Mouse (Mus musculus) CH12.LX (cell line): ENCODE measurements at regions not wholly inside any gene's neighbourhood (a gene's known extent, or its start where the extent isn't known, plus 50 kb on each side); places are given as distances from the start of the nearest gene placed in this dataset.

ENCODE experiments used
- DNase-seq: peaks from one replicate; pipeline ENCODE4 v3.0.0-alpha.2; 2013; ENCODE audit errors: extremely low read depth
- H3K27ac ChIP-seq: 2 replicates; pipeline ENCODE4 v1.5.1; 2012; ENCODE audit warnings: low read depth, mild to moderate bottlenecking, control low read depth, moderate library complexity; ENCODE audit not compliant: insufficient read depth
- H3K27me3 ChIP-seq: replicated peaks from 2 replicates; pipeline ENCODE3; 2012; ENCODE audit warnings: inconsistent platforms
- H3K36me3 ChIP-seq, 2 experiments: replicated peaks in 1 of 2; 2 replicates each; pipeline versions ENCODE3 to v1.6.1; 2012; ENCODE audit warnings: inconsistent platforms in 1 of 2, low read length in 1 of 2, mild to moderate bottlenecking in 1 of 2, mixed read lengths in 1 of 2, moderate library complexity in 1 of 2; ENCODE audit not compliant: control insufficient read depth in 1 of 2, insufficient read depth in 1 of 2
- H3K4me1 ChIP-seq, 2 experiments: 2 replicates each; pipeline ENCODE4 v1.6.1; 2012; ENCODE audit warnings: inconsistent platforms in 1 of 2, moderate library complexity in 1 of 2; ENCODE audit not compliant: insufficient read depth in 2 of 2, control insufficient read depth in 1 of 2
- H3K4me2 ChIP-seq: 2 replicates; pipeline ENCODE4 v1.6.1; 2012; ENCODE audit warnings: low read depth, mild to moderate bottlenecking, control low read depth; ENCODE audit not compliant: poor library complexity, insufficient read depth, severe bottlenecking
- H3K4me3 ChIP-seq, 3 experiments: fragments of 150-350 bp in 1 of 3; sonication (generic) in 1 of 3; replicated peaks in 1 of 3; 2 replicates each; pipeline versions ENCODE3 to v1.5.1; 2011 to 2012; ENCODE audit warnings: low read depth in 2 of 3, low read length in 2 of 3, mild to moderate bottlenecking in 2 of 3, moderate library complexity in 2 of 3, control low read depth in 1 of 3, improper control_type of control experiment in 1 of 3, inconsistent platforms in 1 of 3, mixed read lengths in 1 of 3; ENCODE audit not compliant: poor library complexity in 1 of 3
- H3K79me2 ChIP-seq: replicated peaks from 2 replicates; pipeline ENCODE4 v1.6.1; 2012; ENCODE audit warnings: mild to moderate bottlenecking, moderate library complexity; ENCODE audit not compliant: control insufficient read depth, poor library complexity, insufficient read depth, severe bottlenecking; ENCODE audit errors: extremely low read depth
- H3K9ac ChIP-seq: 2 replicates; pipeline ENCODE4 v1.6.1; 2012; ENCODE audit warnings: low read depth, mild to moderate bottlenecking, control low read depth, moderate library complexity; ENCODE audit not compliant: insufficient read depth
- H3K9me3 ChIP-seq: replicated peaks from 2 replicates; pipeline ENCODE3; 2012; ENCODE audit warnings: low read length, inconsistent platforms, mixed read lengths
- E2F4 ChIP-seq: IDR thresholded peaks from 2 replicates; pipeline ENCODE4 v1.6.1; 2011; ENCODE audit warnings: low read depth, low read length, improper control_type of control experiment; ENCODE audit not compliant: insufficient replicate concordance
- ELF1 ChIP-seq: IDR thresholded peaks from 2 replicates; pipeline ENCODE4 v1.6.1; 2014; ENCODE audit warnings: low read depth, mild to moderate bottlenecking, inconsistent platforms, low read length, improper control_type of control experiment
- ETS1 ChIP-seq: conservative IDR thresholded peaks from 2 replicates; pipeline ENCODE4 v1.6.1; 2012; ENCODE audit warnings: low read depth, mild to moderate bottlenecking, inconsistent platforms, low read length, improper control_type of control experiment, moderate library complexity
- GABPA ChIP-seq: IDR thresholded peaks from 2 replicates; pipeline ENCODE4 v1.6.1; 2012; ENCODE audit warnings: low read depth, low read length, improper control_type of control experiment, inconsistent platforms; ENCODE audit not compliant: insufficient replicate concordance
- HCFC1 ChIP-seq: IDR thresholded peaks from 2 replicates; pipeline ENCODE4 v1.6.1; 2012; ENCODE audit warnings: low read depth, mild to moderate bottlenecking, inconsistent platforms, low read length, improper control_type of control experiment
- IRF4 ChIP-seq: IDR thresholded peaks from 2 replicates; pipeline ENCODE4 v1.6.1; 2014; ENCODE audit warnings: low read depth, mild to moderate bottlenecking, inconsistent platforms, low read length, improper control_type of control experiment
- JUN ChIP-seq: IDR thresholded peaks from 2 replicates; pipeline ENCODE4 v1.6.1; 2011; ENCODE audit warnings: low read depth, mild to moderate bottlenecking, low read length, improper control_type of control experiment, moderate library complexity; ENCODE audit not compliant: insufficient read depth
- MAFK ChIP-seq: IDR thresholded peaks from 2 replicates; pipeline ENCODE4 v1.6.1; 2011; ENCODE audit warnings: low read length, improper control_type of control experiment; ENCODE audit not compliant: insufficient replicate concordance
- MAZ ChIP-seq: IDR thresholded peaks from 2 replicates; pipeline ENCODE4 v1.6.1; 2012; ENCODE audit warnings: low read depth, mild to moderate bottlenecking, inconsistent platforms, low read length, improper control_type of control experiment, moderate library complexity
- MEF2A ChIP-seq: IDR thresholded peaks from 2 replicates; pipeline ENCODE4 v1.6.1; 2014; ENCODE audit warnings: low read depth, mild to moderate bottlenecking, inconsistent platforms, low read length, improper control_type of control experiment, borderline replicate concordance
- MXI1 ChIP-seq: IDR thresholded peaks from 2 replicates; pipeline ENCODE4 v1.6.1; 2011; ENCODE audit warnings: mild to moderate bottlenecking, low read depth, low read length, improper control_type of control experiment
- NELFE ChIP-seq: IDR thresholded peaks from 2 replicates; pipeline ENCODE4 v1.6.1; 2011; ENCODE audit warnings: low read depth, low read length, improper control_type of control experiment
- NRF1 ChIP-seq: IDR thresholded peaks from 2 replicates; pipeline ENCODE4 v1.6.1; 2014; ENCODE audit warnings: low read depth, mild to moderate bottlenecking, inconsistent platforms, low read length, improper control_type of control experiment, moderate library complexity
- POLR2A ChIP-seq: IDR thresholded peaks from 2 replicates; pipeline ENCODE4 v1.6.1; 2011; ENCODE audit warnings: low read depth, mild to moderate bottlenecking, improper control_type of control experiment, low read length
- RAD21 ChIP-seq: IDR thresholded peaks from 2 replicates; pipeline ENCODE4 v1.6.1; 2011; ENCODE audit warnings: low read depth, mild to moderate bottlenecking, low read length, improper control_type of control experiment, moderate library complexity
- RCOR1 ChIP-seq: conservative IDR thresholded peaks from 2 replicates; pipeline ENCODE4 v1.6.1; 2012; ENCODE audit warnings: low read depth, mild to moderate bottlenecking, inconsistent platforms, low read length, improper control_type of control experiment
- SMC3 ChIP-seq: IDR thresholded peaks from 2 replicates; pipeline ENCODE4 v1.6.1; 2011; ENCODE audit warnings: low read depth, low read length, improper control_type of control experiment
- TBP ChIP-seq: conservative IDR thresholded peaks from 2 replicates; pipeline ENCODE4 v1.6.1; 2011; ENCODE audit warnings: low read depth, low read length, improper control_type of control experiment
- USF1 ChIP-seq: IDR thresholded peaks from 2 replicates; pipeline ENCODE4 v1.6.1; 2014; ENCODE audit warnings: low read depth, mild to moderate bottlenecking, inconsistent platforms, low read length, improper control_type of control experiment
- USF2 ChIP-seq: conservative IDR thresholded peaks from 2 replicates; pipeline ENCODE4 v1.6.1; 2011; ENCODE audit warnings: low read depth, low read length, improper control_type of control experiment
- ZC3H11A ChIP-seq: IDR thresholded peaks from 2 replicates; pipeline ENCODE4 v1.6.1; 2012; ENCODE audit warnings: low read depth, mild to moderate bottlenecking, inconsistent platforms, low read length, improper control_type of control experiment
- ZKSCAN1 ChIP-seq: IDR thresholded peaks from 2 replicates; pipeline ENCODE4 v1.6.1; 2012; ENCODE audit warnings: low read depth, inconsistent platforms, low read length, improper control_type of control experiment, borderline replicate concordance
- ZMIZ1 ChIP-seq: IDR thresholded peaks from 2 replicates; pipeline ENCODE4 v1.6.1; 2012; ENCODE audit warnings: low read depth, mild to moderate bottlenecking, inconsistent platforms, low read length, improper control_type of control experiment
- dilution Hi-C: fragments of 300-500 bp; cut with MboI; formaldehyde crosslinking; loops from 2 replicates; pipeline ENCODE4 v1.14.3; 2020; ENCODE audit warnings: low sequenced_read_pairs; ENCODE audit not compliant: extremely low pct_unique_long_range_greater_than_20kb, extremely low pct_ligation_motif_present
- in situ Hi-C: fragments of 300-500 bp; cut with MboI; formaldehyde crosslinking; loops from 3 replicates; pipeline ENCODE4 v1.14.3; 2019; ENCODE audit warnings: low sequenced_read_pairs, low pct_ligation_motif_present, low pct_unique_long_range_greater_than_20kb, mixed read lengths

DNA sequence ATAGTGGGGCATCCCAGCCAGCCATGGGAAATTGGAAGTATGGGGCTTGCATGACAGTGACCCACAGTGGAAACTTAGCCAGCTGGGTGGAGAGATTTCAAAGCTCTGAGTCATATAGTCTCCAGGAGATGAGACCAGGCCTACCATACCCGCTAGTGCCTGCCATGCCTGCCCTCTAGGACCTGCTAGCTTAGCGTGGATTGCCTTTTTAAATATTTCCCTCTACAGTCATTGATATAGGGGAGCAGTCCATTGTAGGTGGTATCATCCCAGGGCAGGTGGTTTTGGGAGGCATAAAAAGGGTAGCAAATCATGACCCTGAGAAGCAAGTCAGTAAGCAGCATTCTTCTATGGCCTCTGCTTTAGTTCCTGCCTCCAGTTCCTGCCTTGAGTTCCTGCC is 99.5 kb upstream of the Pfn2 start:
- Histone ChIP-seq H3K36me3 (no peaks in the 10 kb centered on the region), H3K27ac (no peak overlapping the region), H3K4me3 (no peak overlapping the region), H3K27me3 (no peaks in the 10 kb centered on the region), H3K79me2 (no peaks in the 10 kb centered on the region), H3K4me1 (peaks cover 0 to 12% of the 10 kb centered on the region in 2 experiments; a peak in 1 of 4 replicates), H3K4me2 (no peak overlapping the region), H3K9me3 (peaks cover 7% of the 10 kb centered on the region), H3K9ac (no peak overlapping the region)
- dilution Hi-C loops (no loop called here), in situ Hi-C loops (no loop called here)
- DNase-seq: no peak
- TF ChIP-seq ZMIZ1 (no peak), MAZ (no peak), JUN (no peak), MEF2A (no peak), NRF1 (no peak), RAD21 (no peak), SMC3 (no peak), HCFC1 (no peak), MXI1 (no peak), USF1 (no peak), IRF4 (no peak), ZC3H11A (no peak), NELFE (no peak), TBP (no peak), GABPA (no peak), ELF1 (no peak), RCOR1 (no peak), E2F4 (no peak), ETS1 (no peak), ZKSCAN1 (no peak)

DNA sequence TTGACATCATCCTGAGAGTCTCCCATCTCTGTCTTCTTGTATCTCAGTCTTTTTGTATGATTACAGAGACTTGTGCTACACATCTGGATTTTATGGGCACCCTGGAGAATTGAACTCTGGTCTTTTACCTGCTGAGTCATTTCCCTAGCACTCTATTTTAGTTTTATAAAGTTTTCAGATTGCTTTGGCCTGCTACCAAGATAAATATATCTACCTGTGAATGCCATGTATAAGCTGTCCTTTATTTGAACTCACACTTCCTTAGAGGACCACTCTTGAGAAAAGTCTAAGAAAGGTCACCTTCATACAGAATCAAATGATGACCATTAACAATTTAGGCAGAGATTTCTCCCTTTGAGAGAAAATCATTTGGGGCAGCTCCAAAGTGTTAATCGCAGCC is 100.8 kb upstream of the Pfn2 start:
- H3K4me1 ChIP-seq: peaks cover 3 to 20% of the 10 kb centered on the region in 2 experiments; a peak in 2 of 4 replicates
- H3K9me3 ChIP-seq: peaks cover 2% of the 10 kb centered on the region
- in situ Hi-C loops (no loop called here), dilution Hi-C loops (no loop called here)
- TF ChIP-seq ZKSCAN1 (no peak), USF2 (no peak), SMC3 (no peak), NELFE (no peak), ZMIZ1 (no peak), MAFK (no peak), USF1 (no peak), POLR2A (no peak)
- no peak for DNase-seq
- H3K9ac ChIP-seq: no peak overlapping the region
- no peak overlapping the region for H3K4me3 ChIP-seq
- no peaks in the 10 kb centered on the region for H3K36me3 ChIP-seq
- H3K27me3 ChIP-seq: no peaks in the 10 kb centered on the region
- no peaks in the 10 kb centered on the region for H3K79me2 ChIP-seq
- no peak overlapping the region for H3K27ac ChIP-seq
- H3K4me2 ChIP-seq: no peak overlapping the region
